Mouse (Mus musculus): ENCODE results near the gene Gm49486. TPM values are rescaled to one million over a fixed set of nuclear protein-coding genes. Genes with fewer than 3 reads are reported as not detected.

Gene Gm49486
- polyA plus RNA-seq (2014; fragmentation: Nextera tagmentation; extraction: Ambion mirVana), result 0.93 and 1.3 TPM in 2 replicates

DNA sequence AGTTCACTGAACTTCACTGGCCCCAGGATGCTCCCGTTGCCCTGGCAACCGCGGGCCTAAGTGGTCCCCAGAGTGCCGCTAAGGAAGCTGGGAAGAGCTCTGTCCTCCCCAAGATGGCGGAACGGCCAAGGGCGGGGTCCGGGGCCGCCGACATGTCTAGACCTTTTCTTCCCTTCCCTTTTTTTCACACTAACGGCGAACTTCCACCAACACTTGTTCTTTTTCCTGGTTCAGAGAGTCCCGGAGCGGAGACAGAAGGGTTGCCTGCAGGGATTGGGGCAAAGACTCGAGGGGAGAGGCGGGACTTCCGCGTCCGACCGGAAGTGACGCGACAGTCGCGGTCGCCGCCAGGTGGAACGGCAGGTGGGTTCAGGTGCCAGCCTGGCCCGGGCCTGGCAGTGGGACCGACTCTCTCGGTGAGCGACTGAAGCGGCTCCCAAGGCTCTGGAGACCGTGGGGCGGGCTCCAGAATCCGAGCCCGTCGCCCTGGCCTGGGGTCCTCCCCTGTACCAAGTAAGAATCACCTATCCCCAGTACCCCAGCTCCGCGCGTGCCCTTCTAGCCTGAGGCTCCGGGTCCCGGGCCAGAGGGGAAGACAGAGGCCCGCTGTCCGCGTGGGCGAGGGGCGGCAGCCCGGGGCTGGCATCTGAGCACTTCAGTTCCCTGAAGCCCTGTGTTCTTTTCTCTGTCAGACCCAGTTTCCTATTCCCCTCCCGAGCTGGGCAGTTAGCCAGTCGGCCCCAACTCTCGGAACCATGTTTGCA, at the start of gene Gm49486, which contains the start of gene Pick1:
Gm49486 (plus strand) TSS at position 334 of the 764 bp plus-strand sequence.
Pick1 (plus strand) TSS at position 116 of the 764 bp plus-strand sequence.
- H3K27me3 ChIP-seq (ENCODE audit: control insufficient read depth, insufficient read depth, low read length), result no peaks in the 10 kb centered on the region
- no peaks in the 10 kb centered on the region for H3K9me3 ChIP-seq (ENCODE audit: control insufficient read depth, low read depth, low read length)
- peak within 1 kb of the TSS; percentile 96 for H3K27ac ChIP-seq (ENCODE audit: low read length)
- H3K4me1 ChIP-seq (ENCODE audit: control insufficient read depth, insufficient read depth, low read length), result peaks cover 4% of the 10 kb centered on the region; the same call in 1 of the 2 replicates
- H3K4me3 ChIP-seq (ENCODE audit: low read depth, low read length), result peak within 1 kb of the TSS; percentile 70
- H3K4me2 ChIP-seq (replicated peaks; ENCODE audit: low read depth, low read length), result peak within 1 kb of the TSS; percentile 86
- peak within 1 kb of the TSS; percentile 71 for H3K9ac ChIP-seq (replicated peaks; ENCODE audit: low read depth, low read length)
- peak; percentile 89 for ATAC-seq (ENCODE audit: insufficient number of reproducible peaks, insufficient read depth, low FRiP score, low read depth)
- WGBS, result under 1% methylated on average over 51 of the region's 51 CpGs
- H3K36me3 ChIP-seq (ENCODE audit: control insufficient read depth, insufficient read depth, low read length), result peaks cover 5% of the 10 kb centered on the region

DNA sequence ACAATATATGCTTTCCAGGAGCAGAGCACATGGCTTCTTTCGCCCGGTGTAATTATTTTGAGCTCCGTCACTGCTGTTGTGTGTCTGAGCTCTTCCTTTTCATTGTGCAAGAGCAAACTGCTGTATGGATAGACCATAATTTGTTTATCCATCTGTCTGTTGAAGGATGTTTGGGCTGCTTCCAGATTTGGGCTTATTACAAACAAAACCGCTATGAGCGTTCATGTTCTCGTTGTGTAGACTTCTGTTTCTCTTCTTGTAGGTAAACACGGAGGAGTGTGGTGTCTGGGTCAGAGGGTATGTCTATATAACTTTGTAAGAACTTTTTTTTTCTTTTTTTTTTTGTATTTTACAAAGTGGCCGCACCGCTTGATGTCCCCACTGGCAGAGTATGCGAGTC, 44.0 kb upstream of the Gm49486 start:
- Histone ChIP-seq H3K4me3 (ENCODE audit: low read depth, low read length) (no peak overlapping the region), H3K4me1 (ENCODE audit: control insufficient read depth, insufficient read depth, low read length) (no peaks in the 10 kb centered on the region), H3K27me3 (ENCODE audit: control insufficient read depth, insufficient read depth, low read length) (no peaks in the 10 kb centered on the region), H3K36me3 (ENCODE audit: control insufficient read depth, insufficient read depth, low read length) (no peaks in the 10 kb centered on the region), H3K4me2 (replicated peaks; ENCODE audit: low read depth, low read length) (no peak overlapping the region), H3K27ac (ENCODE audit: low read length) (no peak overlapping the region), H3K9ac (replicated peaks; ENCODE audit: low read depth, low read length) (no peak overlapping the region), H3K9me3 (ENCODE audit: control insufficient read depth, low read depth, low read length) (no peaks in the 10 kb centered on the region)
- WGBS, result 60% methylated on average over 10 of the region's 10 CpGs
- ATAC-seq (ENCODE audit: insufficient number of reproducible peaks, insufficient read depth, low FRiP score, low read depth), result no peak

DNA sequence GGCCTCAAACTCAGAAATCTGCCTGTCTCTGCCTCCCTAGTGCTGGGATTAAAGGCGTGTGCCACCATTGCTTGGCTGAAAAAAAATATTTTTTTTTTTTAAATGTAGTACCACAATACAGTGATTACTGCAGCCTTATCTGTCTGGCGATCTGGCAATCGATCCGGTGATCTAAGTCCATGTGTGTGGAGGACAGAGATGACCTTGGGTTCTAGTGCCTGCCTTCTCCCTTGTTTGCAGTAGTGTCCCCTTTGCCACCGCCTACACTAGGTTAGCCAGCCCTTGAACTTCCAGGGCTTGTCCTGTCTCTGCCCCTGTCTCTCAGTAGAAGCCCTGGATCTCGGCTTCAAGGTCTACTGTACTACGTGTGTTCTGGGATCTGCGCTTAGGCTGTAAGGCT, 41.4 kb upstream of the Gm49486 start:
- no peaks in the 10 kb centered on the region for H3K9me3 ChIP-seq (ENCODE audit: control insufficient read depth, low read depth, low read length)
- ATAC-seq (ENCODE audit: insufficient number of reproducible peaks, insufficient read depth, low FRiP score, low read depth), result no peak
- no peaks in the 10 kb centered on the region for H3K27me3 ChIP-seq (ENCODE audit: control insufficient read depth, insufficient read depth, low read length)
- no peak overlapping the region for H3K9ac ChIP-seq (replicated peaks; ENCODE audit: low read depth, low read length)
- 92% methylated on average over 8 of the region's 8 CpGs for WGBS
- no peak overlapping the region for H3K4me3 ChIP-seq (ENCODE audit: low read depth, low read length)
- no peak overlapping the region for H3K4me2 ChIP-seq (replicated peaks; ENCODE audit: low read depth, low read length)
- H3K4me1 ChIP-seq (ENCODE audit: control insufficient read depth, insufficient read depth, low read length), result peaks cover 2% of the 10 kb centered on the region; the same call in 1 of the 2 replicates
- H3K36me3 ChIP-seq (ENCODE audit: control insufficient read depth, insufficient read depth, low read length), result no peaks in the 10 kb centered on the region
- H3K27ac ChIP-seq (ENCODE audit: low read length), result no peak overlapping the region

DNA sequence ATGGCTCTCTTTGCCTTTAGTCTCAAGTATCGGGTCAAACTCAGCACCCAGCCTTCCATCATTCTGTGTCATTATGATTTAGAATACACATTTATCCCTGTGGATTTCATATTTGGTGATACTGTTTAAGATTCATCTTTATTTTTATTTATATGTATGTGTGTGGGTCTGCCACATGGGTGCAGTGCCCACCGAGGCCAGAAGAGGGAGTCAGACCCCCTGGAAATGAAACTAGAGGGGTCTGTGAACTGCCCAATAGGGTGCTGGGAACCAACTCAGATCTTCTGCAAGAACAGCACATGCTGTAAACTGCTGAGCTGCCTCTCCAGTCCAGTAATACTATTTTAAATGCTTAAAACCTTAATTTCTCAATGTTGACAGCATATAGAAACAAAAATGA, 37.8 kb upstream of the Gm49486 start:
- H3K9ac ChIP-seq (replicated peaks; ENCODE audit: low read depth, low read length), result no peak overlapping the region
- H3K27ac ChIP-seq (ENCODE audit: low read length), result no peak overlapping the region
- H3K4me1 ChIP-seq (ENCODE audit: control insufficient read depth, insufficient read depth, low read length), result peaks cover 9% of the 10 kb centered on the region; the same call in 1 of the 2 replicates
- no peak for ATAC-seq (ENCODE audit: insufficient number of reproducible peaks, insufficient read depth, low FRiP score, low read depth)
- no peak overlapping the region for H3K4me3 ChIP-seq (ENCODE audit: low read depth, low read length)
- H3K36me3 ChIP-seq (ENCODE audit: control insufficient read depth, insufficient read depth, low read length), result no peaks in the 10 kb centered on the region
- no peak overlapping the region for H3K4me2 ChIP-seq (replicated peaks; ENCODE audit: low read depth, low read length)
- H3K27me3 ChIP-seq (ENCODE audit: control insufficient read depth, insufficient read depth, low read length), result no peaks in the 10 kb centered on the region
- H3K9me3 ChIP-seq (ENCODE audit: control insufficient read depth, low read depth, low read length), result no peaks in the 10 kb centered on the region
- 88% methylated on average over 2 of the region's 2 CpGs for WGBS

DNA sequence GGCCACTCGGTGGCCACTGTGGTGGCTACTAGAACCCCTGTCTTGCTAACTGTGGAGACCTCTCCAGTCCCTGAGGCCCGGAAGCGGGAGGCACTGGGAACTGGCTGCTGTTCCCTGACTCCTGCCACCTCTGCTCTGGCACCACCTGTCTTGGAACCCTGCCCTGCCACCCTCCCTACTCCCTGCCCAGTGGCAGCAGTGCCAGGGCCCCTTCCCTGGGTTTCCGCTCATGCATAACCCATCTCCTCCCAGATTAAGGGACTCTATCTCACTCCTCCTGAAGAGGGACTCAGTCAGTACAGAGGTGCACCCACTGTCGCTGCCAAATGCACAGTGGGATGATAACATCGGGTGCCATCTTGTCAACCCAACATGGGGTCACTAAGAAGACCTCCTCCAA, 36.7 kb upstream of the Gm49486 start:
- no peak for ATAC-seq (ENCODE audit: insufficient number of reproducible peaks, insufficient read depth, low FRiP score, low read depth)
- Histone ChIP-seq H3K27ac (ENCODE audit: low read length) (peak overlapping the region; percentile 10; the same call in 1 of the 2 replicates), H3K9ac (replicated peaks; ENCODE audit: low read depth, low read length) (no peak overlapping the region), H3K9me3 (ENCODE audit: control insufficient read depth, low read depth, low read length) (no peaks in the 10 kb centered on the region), H3K4me1 (ENCODE audit: control insufficient read depth, insufficient read depth, low read length) (peaks cover 9% of the 10 kb centered on the region; the same call in 1 of the 2 replicates), H3K36me3 (ENCODE audit: control insufficient read depth, insufficient read depth, low read length) (no peaks in the 10 kb centered on the region), H3K4me3 (ENCODE audit: low read depth, low read length) (no peak overlapping the region), H3K4me2 (replicated peaks; ENCODE audit: low read depth, low read length) (no peak overlapping the region), H3K27me3 (ENCODE audit: control insufficient read depth, insufficient read depth, low read length) (no peaks in the 10 kb centered on the region)
- 88% methylated on average over 6 of the region's 6 CpGs for WGBS

DNA sequence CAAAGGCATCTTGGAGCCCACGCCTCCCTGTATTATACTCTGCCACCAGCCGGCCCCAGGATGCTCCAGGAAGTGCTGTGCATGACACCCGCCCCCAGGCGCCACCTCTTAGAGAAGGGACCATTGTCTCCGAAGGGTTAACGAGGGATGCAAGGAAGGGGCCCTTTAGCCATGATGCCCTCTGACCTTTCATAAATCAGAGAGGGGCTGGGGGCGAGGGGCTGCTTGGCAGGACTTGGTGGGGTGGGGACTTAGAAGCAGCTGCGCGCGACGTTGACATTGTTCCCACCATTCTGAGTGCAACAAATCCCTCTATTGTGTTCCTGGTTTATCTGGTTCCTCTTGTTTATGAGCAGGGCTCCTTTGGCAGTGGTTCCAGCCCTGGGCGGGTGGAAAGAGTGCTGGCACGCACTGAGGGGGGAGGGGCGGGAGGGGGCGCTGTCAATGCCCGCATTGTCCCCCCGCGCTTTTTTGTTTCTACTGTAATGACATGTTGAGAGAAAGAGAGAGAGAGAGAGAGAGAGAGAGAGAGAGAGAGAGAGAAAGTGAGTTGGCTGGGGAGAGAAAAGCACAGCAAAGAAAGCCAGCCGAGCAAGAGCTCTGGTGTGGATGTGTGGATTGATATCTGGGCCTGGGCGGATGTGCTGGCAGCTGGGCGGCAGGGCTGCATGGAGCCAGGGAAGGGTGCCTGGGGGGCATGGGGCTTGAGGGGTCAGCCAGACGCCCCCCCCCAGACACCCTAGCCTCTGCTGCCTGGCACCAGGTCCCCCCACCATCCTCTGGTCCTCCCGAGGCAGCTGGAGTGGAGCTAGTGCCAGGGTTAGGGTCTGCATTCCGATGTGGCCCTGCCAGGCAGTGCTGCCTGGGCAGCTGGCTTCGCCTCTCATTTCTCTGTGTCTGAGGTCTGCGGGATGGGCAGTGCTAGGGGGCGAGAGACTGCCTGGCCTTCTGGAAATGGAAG, 36.0 kb upstream of the Gm49486 start:
- H3K4me2 ChIP-seq (replicated peaks; ENCODE audit: low read depth, low read length), result 0 out of 2 replicates have a peak overlapping the region, but pooled peaks have one; percentile 5
- peaks cover 9% of the 10 kb centered on the region; the same call in 1 of the 2 replicates for H3K4me1 ChIP-seq (ENCODE audit: control insufficient read depth, insufficient read depth, low read length)
- H3K4me3 ChIP-seq (ENCODE audit: low read depth, low read length), result no peak overlapping the region
- no peaks in the 10 kb centered on the region for H3K9me3 ChIP-seq (ENCODE audit: control insufficient read depth, low read depth, low read length)
- H3K9ac ChIP-seq (replicated peaks; ENCODE audit: low read depth, low read length), result no peak overlapping the region
- ATAC-seq (ENCODE audit: insufficient number of reproducible peaks, insufficient read depth, low FRiP score, low read depth), result peak; percentile 65
- H3K27ac ChIP-seq (ENCODE audit: low read length), result peak overlapping the region; percentile 68
- H3K36me3 ChIP-seq (ENCODE audit: control insufficient read depth, insufficient read depth, low read length), result no peaks in the 10 kb centered on the region
- no peaks in the 10 kb centered on the region for H3K27me3 ChIP-seq (ENCODE audit: control insufficient read depth, insufficient read depth, low read length)
- 43% methylated on average over 26 of the region's 27 CpGs for WGBS

DNA sequence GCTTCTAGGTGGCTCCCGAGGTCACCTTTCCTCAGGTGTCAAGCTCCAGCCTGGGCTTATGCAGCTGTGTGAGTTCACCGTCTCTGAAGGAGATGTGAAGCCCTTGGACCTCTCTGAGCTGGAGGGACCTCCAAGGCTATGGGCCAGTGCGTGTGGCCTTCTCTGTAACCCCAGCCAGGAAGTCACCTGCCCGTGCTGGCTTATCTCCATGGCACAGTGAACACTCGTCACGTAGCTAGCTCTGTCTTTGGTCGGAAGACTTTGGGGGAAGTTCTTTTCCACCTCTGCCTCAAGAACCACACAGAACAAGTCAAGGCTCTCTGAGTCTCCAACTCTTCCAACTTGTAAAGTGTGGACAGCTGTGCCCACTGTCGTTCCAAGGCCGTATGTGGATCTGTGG, 35.1 kb upstream of the Gm49486 start:
- Histone ChIP-seq H3K36me3 (ENCODE audit: control insufficient read depth, insufficient read depth, low read length) (no peaks in the 10 kb centered on the region), H3K4me3 (ENCODE audit: low read depth, low read length) (no peak overlapping the region), H3K27me3 (ENCODE audit: control insufficient read depth, insufficient read depth, low read length) (no peaks in the 10 kb centered on the region), H3K4me1 (ENCODE audit: control insufficient read depth, insufficient read depth, low read length) (peaks cover 9% of the 10 kb centered on the region; the same call in 1 of the 2 replicates), H3K9ac (replicated peaks; ENCODE audit: low read depth, low read length) (no peak overlapping the region), H3K4me2 (replicated peaks; ENCODE audit: low read depth, low read length) (no peak overlapping the region), H3K27ac (ENCODE audit: low read length) (peak overlapping the region; percentile 61; the same call in 1 of the 2 replicates), H3K9me3 (ENCODE audit: control insufficient read depth, low read depth, low read length) (no peaks in the 10 kb centered on the region)
- 73% methylated on average over 9 of the region's 9 CpGs for WGBS
- no peak for ATAC-seq (ENCODE audit: insufficient number of reproducible peaks, insufficient read depth, low FRiP score, low read depth)

DNA sequence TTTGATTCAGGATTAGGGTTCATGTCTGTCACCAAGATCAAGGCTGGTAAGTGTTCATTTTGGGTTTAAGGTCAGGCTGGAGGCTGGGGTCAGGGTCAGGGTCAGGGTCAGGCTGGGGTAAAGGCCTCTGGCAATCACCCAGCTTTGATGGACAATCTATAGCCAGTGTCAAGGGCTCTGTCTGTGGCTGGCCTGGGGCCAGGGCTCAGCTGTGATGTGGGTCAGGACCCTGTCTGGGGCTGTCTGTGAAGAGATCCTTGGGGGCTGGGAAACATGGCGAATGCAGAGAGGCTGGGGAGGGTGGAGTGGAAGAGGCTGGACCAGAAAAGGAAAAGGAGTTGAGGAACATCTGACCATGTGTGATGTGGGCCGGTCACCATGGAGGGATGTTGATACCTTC, 34.2 kb upstream of the Gm49486 start:
- Histone ChIP-seq H3K36me3 (ENCODE audit: control insufficient read depth, insufficient read depth, low read length) (no peaks in the 10 kb centered on the region), H3K4me1 (ENCODE audit: control insufficient read depth, insufficient read depth, low read length) (peaks cover 9% of the 10 kb centered on the region; the same call in 1 of the 2 replicates), H3K9me3 (ENCODE audit: control insufficient read depth, low read depth, low read length) (no peaks in the 10 kb centered on the region), H3K4me2 (replicated peaks; ENCODE audit: low read depth, low read length) (no peak overlapping the region), H3K4me3 (ENCODE audit: low read depth, low read length) (no peak overlapping the region), H3K27ac (ENCODE audit: low read length) (no peak overlapping the region), H3K27me3 (ENCODE audit: control insufficient read depth, insufficient read depth, low read length) (no peaks in the 10 kb centered on the region), H3K9ac (replicated peaks; ENCODE audit: low read depth, low read length) (no peak overlapping the region)
- WGBS, result 79% methylated on average over 2 of the region's 2 CpGs
- ATAC-seq (ENCODE audit: insufficient number of reproducible peaks, insufficient read depth, low FRiP score, low read depth), result no peak
